Mouse (Mus musculus) megakaryocyte-erythroid progenitor cell, adult 5-6 weeks (primary cell): ENCODE results near the gene Gm3411. TPM values are rescaled to one million over a fixed set of nuclear protein-coding genes. Genes with fewer than 3 reads are reported as not detected.
"Not testable (repeated sequence)": the region's sequence is repeated elsewhere in the genome, so short reads cannot be mapped to it uniquely, and the experiment has no call there.

Experiments
- ATAC-seq: replicated peaks from 2 replicates; pipeline ENCODE4 v1.8.0; 2016; ENCODE audit warnings: mild to moderate bottlenecking, inconsistent platforms; ENCODE audit not compliant: severe bottlenecking, poor library complexity, low FRiP score, low TSS enrichment
- total RNA-seq, 2 experiments: library from RNA; stranded (forward) in 1 of 2; stranded (reverse) in 1 of 2; fragments of 200-1000, 215-1000 nt in 1 of 2; fragments of >200 nt in 1 of 2; fragmentation: Nextera tagmentation in 1 of 2; gene quantifications; 2 replicates each; pipeline ENCODE4 v1.2.3; 2014 to 2017

Gene Gm3411
- total RNA-seq (2014; fragmentation: Nextera tagmentation) (not detected in 2 replicates), total RNA-seq (2017) (not detected in 2 replicates)

DNA sequence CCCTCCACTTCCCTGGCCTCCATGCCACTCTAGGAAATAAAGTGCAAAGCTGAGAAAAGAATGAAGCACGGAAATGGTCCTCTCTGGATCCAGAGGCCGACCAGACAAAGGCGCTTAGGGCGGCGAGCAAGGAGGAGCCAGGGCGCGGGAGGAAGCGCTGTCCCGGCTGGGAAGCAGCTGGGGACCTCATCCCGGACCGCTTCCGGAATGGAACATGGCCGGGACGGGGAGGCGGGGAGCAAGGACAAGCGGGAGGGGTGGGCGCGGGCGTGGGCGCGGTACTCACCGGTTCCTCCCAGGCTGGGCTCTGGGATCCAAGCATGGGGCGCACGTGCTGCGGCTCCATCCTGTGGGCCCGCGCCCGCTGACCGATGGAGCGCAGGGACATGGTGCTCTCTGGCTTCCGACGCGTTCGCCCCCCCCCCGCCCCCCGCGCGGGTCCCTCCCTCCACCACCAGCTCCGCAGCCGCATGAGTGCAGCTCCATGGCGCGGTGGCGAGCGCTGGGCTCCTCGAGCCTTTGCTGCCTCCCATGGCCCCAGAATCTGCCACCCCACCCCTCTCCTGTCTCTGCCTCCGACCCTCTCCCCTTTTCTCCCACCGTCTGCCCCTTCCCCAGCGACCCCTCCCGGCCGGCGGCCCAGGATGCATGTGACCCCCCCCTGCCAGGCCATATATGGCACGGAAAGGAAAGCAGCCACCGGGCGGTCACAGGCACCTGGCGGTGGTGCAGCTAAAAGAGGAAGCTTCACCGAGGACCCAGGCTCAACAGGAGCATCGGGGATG, at the start of gene Gm3411:
TSS of gene Gm3411 (minus strand) at position 320 of the 785 bp plus-strand sequence.
- not testable (repeated sequence) for ATAC-seq

DNA sequence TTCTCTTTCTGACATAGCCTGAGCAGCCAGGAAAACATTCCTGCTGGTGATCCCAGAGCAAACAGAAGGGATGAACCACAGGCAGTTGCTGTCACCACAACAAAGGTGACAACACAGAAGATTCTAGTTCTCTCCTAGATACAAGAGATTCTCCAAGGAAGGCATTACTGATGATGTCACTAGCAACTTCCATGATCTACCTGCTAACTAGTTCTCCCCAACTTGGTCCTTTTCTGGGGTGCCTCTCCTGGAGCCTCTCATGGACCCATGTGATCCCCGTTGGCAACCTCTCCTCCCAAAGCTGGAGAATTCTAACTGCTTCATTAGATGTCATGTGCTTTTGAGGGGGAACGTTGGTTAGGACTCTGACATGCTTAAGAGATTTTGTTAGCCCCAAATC, 17.7 kb upstream of the Gm3411 start, which contains the start of gene Gm21103:
TSS of gene Gm21103 (minus strand) at position 101 of the 400 bp plus-strand sequence.
- ATAC-seq: not testable (repeated sequence)

DNA sequence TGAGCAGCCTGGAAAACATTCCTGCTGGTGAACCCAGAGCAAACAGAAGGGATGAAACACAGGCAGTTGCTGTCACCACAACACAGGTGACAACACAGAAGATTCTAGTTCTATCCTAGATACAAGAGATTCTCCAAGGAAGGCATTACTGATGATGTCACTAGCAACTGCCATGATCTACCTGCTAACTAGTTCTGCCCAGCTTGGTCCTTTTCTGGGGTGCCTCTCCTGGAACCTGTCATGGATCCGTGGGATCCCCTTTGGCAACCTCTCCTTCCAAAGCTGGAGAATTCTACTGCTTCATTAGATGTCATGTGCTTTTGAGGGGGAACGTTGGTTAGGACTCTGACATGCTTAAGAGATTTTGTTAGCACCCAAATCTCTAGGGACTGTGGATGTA, 67.9 kb downstream of the Gm3411 start, which contains the start of gene Gm21560:
TSS of gene Gm21560 (minus strand) at position 101 of the 400 bp plus-strand sequence.
- not testable (repeated sequence) for ATAC-seq

Other genes starting within 250 kb of the Gm3411 start
- gene Gm6337, start 229.0 kb downstream of the Gm3411 start, total RNA-seq (2014; fragmentation: Nextera tagmentation): not detected in 2 replicates
- not detected in 2 replicates for gene Gm6337, start 229.0 kb downstream of the Gm3411 start, total RNA-seq (2017)
- not detected in 2 replicates for gene Gm8206, start 193.3 kb downstream of the Gm3411 start, total RNA-seq (2014; fragmentation: Nextera tagmentation)
- gene Gm8206, start 193.3 kb downstream of the Gm3411 start, total RNA-seq (2017): not detected in 2 replicates
- gene Gm3468, start 178.6 kb downstream of the Gm3411 start, total RNA-seq (2014; fragmentation: Nextera tagmentation): not detected in 2 replicates
- gene Gm3468, start 178.6 kb downstream of the Gm3411 start, total RNA-seq (2017): 0.65 TPM in 1 of 2 replicates, not detected in the other
- gene Gm3476, start 161.4 kb downstream of the Gm3411 start, total RNA-seq (2014; fragmentation: Nextera tagmentation): not detected in 2 replicates
- not detected in 2 replicates for gene Gm3476, start 161.4 kb downstream of the Gm3411 start, total RNA-seq (2017)
- gene Gm21560, start 68.0 kb downstream of the Gm3411 start, total RNA-seq (2014; fragmentation: Nextera tagmentation): not detected in 2 replicates
- gene Gm21560, start 68.0 kb downstream of the Gm3411 start, total RNA-seq (2017): not detected in 2 replicates
- not detected in 2 replicates for gene Gm21103, start 17.6 kb upstream of the Gm3411 start, total RNA-seq (2014; fragmentation: Nextera tagmentation)
- not detected in 2 replicates for gene Gm21103, start 17.6 kb upstream of the Gm3411 start, total RNA-seq (2017)
- gene Gm3618, start 56.4 kb upstream of the Gm3411 start, total RNA-seq (2014; fragmentation: Nextera tagmentation): not detected in 2 replicates
- gene Gm3618, start 56.4 kb upstream of the Gm3411 start, total RNA-seq (2017): not detected in 2 replicates
- gene Gm16440, start 103.1 kb upstream of the Gm3411 start, total RNA-seq (2014; fragmentation: Nextera tagmentation): not detected in 2 replicates
- not detected in 2 replicates for gene Gm16440, start 103.1 kb upstream of the Gm3411 start, total RNA-seq (2017)
- gene Gm3591, start 125.2 kb upstream of the Gm3411 start, total RNA-seq (2014; fragmentation: Nextera tagmentation): 1.1 TPM in 1 of 2 replicates, not detected in the other
- gene Gm3591, start 125.2 kb upstream of the Gm3411 start, total RNA-seq (2017): not detected in 2 replicates
- not detected in 2 replicates for gene Gm3594, start 157.4 kb upstream of the Gm3411 start, total RNA-seq (2014; fragmentation: Nextera tagmentation)
- gene Gm3594, start 157.4 kb upstream of the Gm3411 start, total RNA-seq (2017): not detected in 2 replicates